Mouse (Mus musculus): ENCODE measurements around the gene Ndst2. TPM values are rescaled to one million over a fixed set of nuclear protein-coding genes. Genes with fewer than 3 reads are reported as not detected.

The Ndst2 gene
- polyA plus RNA-seq (2015; fragmentation: Nextera tagmentation; extraction: Ambion mirVana) = 9.2 and 9.8 TPM in 2 replicates

GRCm38 (mm10) chr14:20733952-20734774, at the start of gene Ndst2:
Ndst2 (minus strand) TSS chr14:20734562.
- peak; percentile 85 for DNase-seq (ENCODE audit: low spot score)

DNA sequence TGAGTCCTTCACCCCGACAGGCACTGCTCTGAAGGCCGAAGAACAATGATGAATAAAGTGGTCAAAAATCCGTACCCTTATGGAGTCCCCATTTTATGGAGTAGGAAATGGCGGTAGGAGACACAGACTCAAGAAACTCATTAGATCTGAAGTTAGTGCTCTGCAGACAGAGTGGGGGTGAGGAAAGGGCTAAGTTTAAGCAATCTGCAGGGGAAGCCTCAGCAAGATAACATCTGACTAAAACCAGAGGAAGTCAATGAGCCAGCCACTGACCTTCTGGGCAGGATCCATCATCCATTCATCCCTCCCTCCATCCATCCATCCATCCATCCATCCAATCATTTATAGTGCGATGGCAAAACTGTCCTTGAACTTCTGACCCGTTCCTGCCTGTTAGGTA, 49.2 kb upstream of the Ndst2 start:
- no peak for DNase-seq (ENCODE audit: low spot score)

DNA sequence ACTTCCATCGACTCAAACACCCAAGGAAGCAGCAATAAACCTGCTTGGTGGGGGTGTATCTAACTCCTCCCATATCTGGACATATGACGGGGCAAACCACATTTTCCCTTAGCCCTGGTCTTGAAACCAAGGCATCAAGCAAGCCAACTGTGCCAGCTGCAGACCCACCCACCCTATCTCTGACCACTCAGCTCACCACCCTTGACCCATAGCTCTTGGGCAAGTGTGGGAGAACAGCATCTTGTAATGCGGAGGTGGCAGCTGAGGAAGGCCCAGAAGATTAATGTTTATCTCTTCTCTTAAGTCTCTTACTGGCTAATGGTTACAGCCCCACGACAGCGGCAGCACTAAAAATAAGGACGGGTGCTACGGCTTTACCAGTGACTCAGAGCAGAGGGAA, 48.5 kb upstream of the Ndst2 start:
- DNase-seq (ENCODE audit: low spot score) = no peak

DNA sequence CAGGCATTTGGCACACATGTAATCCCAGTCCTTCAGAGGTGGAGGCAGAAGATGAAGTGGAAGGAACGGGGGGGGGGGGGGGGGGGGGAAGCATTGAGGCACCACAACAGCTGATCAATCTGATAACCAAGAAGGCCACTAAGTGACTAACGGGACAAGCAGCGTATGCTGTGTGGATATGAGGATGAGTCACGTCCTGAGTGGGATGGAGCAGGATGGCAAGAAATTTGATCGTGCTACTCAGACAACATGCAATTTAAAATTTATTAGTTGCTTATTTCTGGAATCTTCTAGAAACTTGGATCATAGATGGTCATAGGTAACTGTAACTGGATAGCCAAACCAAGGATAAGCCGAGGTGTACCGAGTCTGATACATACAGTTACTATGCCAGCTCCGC, 45.9 kb upstream of the Ndst2 start:
- DNase-seq (ENCODE audit: low spot score) = no peak

- no peak for DNase-seq (ENCODE audit: low spot score)
Measured at GRCm38 (mm10) chr14:20778496-20778895, 44.1 kb upstream of the Ndst2 start.

GRCm38 (mm10) chr14:20775661-20776060, 41.3 kb upstream of the Ndst2 start:
- DNase-seq (ENCODE audit: low spot score) = peak; percentile 48

- DNase-seq (ENCODE audit: low spot score) = no peak
Measured at GRCm38 (mm10) chr14:20773410-20773809, 39.0 kb upstream of the Ndst2 start.

DNA sequence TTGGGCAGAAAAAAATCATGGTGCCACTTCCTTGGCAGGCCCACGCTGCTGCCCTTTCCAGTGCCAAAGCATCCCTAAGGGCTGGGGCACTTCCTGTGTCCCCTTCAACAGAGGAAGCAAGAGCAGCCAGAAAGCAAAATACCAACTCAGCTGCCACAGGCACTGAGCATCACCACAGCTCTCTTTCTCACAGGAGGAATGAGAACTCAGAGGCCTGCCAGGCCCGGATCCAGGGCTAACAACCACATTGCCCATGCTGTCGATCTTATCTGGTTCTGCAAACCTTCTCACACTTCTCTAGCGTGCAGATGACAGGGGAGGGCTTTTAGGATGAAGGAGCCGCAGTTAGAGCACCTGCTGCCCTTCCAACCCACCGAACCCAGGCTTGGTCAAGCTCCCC, 38.4 kb upstream of the Ndst2 start:
- peak; percentile 49 for DNase-seq (ENCODE audit: low spot score)

DNA sequence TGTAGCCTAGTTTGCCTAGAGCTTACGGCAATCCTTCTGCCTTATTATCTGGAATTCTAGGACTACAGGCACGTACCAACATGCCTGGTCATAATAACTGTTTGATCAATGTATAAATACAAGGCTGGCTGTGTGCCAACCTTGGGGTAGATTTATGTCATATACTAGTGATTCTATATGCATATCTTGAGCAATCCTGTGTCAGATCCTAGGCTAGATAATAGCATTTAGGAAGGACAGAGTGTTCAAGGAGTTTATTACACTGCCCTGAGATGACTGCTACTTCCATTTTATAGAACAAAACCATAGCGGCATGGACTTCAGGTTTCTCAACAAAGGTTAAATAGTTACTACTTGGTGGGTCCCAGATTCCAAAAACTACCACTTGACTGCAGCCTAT, 37.6 kb upstream of the Ndst2 start:
- DNase-seq (ENCODE audit: low spot score) = no peak

DNA sequence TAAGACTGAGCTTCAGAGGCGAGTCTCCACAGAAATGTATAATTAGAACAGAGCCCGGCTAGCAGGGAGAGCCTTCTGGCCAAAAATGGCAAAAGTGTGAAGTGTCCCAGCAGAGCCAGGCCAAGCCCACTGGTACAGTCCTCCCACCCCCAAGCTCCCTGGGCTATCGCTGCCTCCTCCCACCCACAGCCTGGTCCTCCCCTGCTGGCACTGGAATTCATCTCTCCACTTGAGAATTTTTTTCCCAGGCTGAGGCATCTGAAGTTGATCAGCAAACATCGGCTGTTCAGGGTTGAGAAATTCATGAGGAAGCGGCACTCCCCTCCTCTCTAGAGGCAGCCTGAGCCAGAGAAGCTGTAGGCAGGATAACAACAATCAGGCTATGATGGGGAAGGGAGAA, 34.2 kb upstream of the Ndst2 start:
- DNase-seq (ENCODE audit: low spot score) = no peak

DNA sequence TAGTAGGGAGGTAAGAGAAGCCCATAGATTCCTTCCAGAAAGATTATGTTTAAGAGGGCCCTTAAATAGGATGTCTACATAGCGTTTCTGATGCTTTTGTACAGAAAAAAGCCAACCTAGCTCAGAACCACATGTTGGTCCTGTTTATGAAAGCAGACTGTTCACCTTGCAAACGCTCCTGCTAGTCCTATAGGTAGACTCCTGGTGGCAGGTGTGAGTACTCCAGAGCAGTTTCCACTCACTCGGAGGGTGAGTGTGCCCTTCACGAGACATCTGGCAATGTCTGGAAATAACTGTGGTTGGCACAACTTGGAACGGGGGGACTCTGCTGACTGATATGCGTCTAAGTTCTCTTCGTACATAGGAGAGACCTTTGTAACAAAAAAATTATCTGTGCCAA, 33.6 kb upstream of the Ndst2 start:
- DNase-seq (ENCODE audit: low spot score) = no peak

DNA sequence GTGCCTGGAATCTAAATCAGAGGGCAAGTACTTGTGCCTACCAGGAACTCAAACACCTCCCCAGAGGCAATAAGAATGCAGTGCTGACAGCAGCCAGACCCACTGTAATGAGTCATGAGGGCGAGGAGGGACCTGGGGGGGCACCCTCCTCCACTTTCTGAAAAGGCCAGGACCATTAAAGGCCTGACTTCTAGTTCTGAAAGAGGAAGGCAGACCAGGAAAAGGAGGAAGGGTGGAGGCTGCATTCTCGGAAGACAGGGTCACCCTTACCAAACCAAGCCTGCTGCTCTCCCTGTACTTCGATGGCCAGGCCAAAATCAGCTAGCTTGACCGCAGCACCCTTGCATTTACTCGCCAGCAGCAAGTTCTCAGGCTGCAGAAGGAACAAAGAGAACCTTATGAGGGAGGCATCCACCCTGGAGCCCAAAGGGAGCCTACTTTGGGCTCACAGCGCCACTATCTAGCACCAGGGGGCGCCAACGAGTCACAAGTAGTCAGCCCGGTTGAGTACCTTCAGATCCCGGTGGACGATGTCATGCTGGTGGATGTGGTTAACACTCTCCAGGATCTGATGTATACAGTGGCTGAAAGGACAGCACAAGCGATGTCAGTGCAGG, 31.4 kb upstream of the Ndst2 start:
- DNase-seq (ENCODE audit: low spot score) = peak; percentile 88

- DNase-seq (ENCODE audit: low spot score) = no peak
Measured at GRCm38 (mm10) chr14:20764942-20765341, 30.6 kb upstream of the Ndst2 start.

DNA sequence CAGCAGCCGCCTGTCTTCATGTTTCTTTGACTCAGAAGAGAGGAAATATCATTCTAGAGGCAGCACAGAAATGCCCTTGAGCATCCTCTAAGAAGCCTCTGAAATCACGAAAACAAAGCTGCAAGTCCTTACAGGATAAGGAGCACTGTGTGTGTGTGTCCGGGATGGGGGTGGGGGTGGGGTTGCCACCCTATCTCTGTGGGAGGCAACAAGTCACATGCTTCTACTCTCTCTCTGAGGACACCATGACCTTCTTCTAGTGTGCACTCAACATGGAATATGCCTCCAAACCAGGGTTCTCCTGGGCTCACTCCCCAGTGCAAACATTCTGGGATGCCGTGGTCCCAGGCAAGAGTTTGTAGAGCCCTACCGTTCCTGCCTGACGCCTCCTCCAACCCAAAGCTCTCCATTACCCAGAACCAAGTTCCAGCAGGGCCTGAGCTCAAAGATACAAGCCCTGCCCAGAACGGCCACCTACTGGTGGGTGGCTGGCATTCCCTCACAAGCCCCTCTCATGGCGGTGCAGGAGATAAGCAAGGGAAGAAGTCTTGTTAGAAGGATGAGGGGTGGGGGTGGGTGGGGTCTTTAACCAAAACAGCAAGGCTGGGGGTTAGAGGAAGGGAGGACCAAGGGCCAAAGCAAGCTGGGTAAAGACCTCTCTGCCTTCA, 24.5 kb upstream of the Ndst2 start:
- DNase-seq (ENCODE audit: low spot score) = no peak

GRCm38 (mm10) chr14:20757370-20757907, 23.1 kb upstream of the Ndst2 start:
- no peak for DNase-seq (ENCODE audit: low spot score)

- no peak for DNase-seq (ENCODE audit: low spot score)
Measured at GRCm38 (mm10) chr14:20753792-20754191, 19.4 kb upstream of the Ndst2 start.

GRCm38 (mm10) chr14:20750503-20750902, 16.1 kb upstream of the Ndst2 start:
- no peak for DNase-seq (ENCODE audit: low spot score)

- DNase-seq (ENCODE audit: low spot score) = no peak
Measured at GRCm38 (mm10) chr14:20749494-20750051, 15.2 kb upstream of the Ndst2 start.

- no peak for DNase-seq (ENCODE audit: low spot score)
Measured at GRCm38 (mm10) chr14:20748388-20748787, 14.0 kb upstream of the Ndst2 start.

DNA sequence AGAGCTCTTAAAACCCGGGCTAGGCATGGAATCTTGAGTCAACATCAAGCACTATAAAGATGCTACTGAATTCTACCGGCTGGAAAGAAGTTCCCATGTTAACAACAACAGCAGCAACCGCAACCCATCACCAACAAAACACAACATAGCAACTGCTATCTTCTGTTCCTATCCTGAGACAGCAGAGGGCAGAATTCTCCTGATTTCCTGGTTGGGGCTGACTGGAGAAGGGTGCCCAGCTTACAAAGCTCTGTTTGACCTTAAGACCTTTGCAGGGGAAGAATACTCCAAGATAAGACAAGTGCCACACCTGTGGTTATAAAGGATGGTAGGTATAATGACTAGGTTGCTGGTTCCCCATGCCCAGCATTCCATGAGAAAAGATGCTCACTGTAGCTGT, 12.6 kb upstream of the Ndst2 start:
- DNase-seq (ENCODE audit: low spot score) = no peak

DNA sequence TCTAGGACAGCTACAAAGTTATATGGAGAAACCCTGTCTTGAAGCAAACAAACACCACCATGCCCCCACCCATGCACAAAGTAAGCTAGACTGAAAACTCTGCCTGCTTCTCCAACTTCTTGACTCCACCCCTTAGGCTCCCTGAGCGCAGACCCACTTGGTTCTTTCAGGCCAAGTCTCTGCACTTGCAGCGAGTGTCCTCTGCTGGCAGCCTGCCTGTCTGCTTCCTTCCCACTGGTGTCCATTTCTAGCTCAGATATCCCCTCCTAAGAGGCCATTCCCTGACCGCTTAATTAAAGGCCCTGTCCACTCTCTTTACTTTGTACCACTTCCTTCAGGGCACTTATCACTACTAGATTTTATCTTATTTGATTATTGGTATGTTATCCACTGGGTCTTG, 9.3 kb upstream of the Ndst2 start:
- no peak for DNase-seq (ENCODE audit: low spot score)

DNA sequence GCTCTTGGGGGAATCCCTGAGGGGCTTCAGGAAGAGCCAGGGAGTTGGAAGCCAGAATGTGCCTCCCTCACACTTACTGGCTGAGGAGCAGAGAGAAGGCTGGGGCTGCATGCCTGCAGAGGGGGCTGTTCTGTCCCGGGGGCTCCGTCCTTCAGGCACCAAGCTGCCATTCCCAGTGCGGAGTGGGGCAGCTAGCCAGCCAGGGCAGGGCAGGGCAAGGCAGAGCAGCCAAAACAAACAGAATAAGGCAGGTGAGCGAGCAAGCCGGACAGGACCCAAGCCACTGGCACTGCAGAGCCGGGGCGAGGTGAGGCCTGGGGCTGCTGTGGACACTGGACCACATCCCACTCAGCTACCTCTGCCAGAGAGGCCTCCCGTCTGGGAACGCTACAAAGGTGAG, 6.9 kb upstream of the Ndst2 start:
- DNase-seq (ENCODE audit: low spot score) = no peak
